Mouse (Mus musculus): ENCODE measurements around the gene Ric3. TPM values are rescaled to one million over a fixed set of nuclear protein-coding genes. Genes with fewer than 3 reads are reported as not detected.

Ric3 gene
- polyA plus RNA-seq, 1 experiment, result 4.5 TPM

DNA sequence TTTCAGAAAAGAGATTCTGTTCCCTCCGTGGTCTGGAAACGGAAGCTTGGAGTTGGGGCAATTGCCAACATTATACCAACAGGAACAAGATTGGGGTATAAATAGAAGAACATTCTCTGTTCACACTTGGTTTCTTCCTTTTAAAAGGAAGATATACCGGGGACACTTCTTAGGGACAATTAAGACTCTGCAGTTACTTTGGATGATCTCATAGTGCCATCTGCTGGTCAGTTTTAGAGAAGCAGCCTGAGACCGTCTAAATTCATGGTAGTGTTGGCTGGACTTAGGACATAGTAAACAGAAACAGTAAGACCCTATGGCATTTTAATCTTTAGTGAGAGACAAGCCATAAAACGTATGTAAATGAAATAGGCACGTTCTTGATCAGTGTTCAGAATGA, 54.9 kb downstream of the Ric3 start:
- Histone ChIP-seq H3K4me3 (ENCODE audit: control insufficient read depth, low read depth, low read length) (no peak overlapping the region), H3K27me3 (ENCODE audit: control insufficient read depth, insufficient read depth, low read length) (no peaks in the 10 kb centered on the region), H3K36me3 (ENCODE audit: control insufficient read depth, insufficient read depth, low read length) (no peaks in the 10 kb centered on the region), H3K4me1 (ENCODE audit: control insufficient read depth, insufficient read depth, low read length) (no peaks in the 10 kb centered on the region), H3K27ac (ENCODE audit: control insufficient read depth, insufficient read depth, low read depth, low read length) (no peak overlapping the region)
- TF ChIP-seq POLR2A (IDR thresholded peaks at IDR 0.05; ENCODE audit: control insufficient read depth, low read depth, low read length) (no peak), CTCF (IDR thresholded peaks at IDR 0.05; ENCODE audit: control insufficient read depth, insufficient read depth, insufficient replicate concordance, low read depth, low read length) (peak; percentile 17; the same call in 1 of the 2 replicates)

DNA sequence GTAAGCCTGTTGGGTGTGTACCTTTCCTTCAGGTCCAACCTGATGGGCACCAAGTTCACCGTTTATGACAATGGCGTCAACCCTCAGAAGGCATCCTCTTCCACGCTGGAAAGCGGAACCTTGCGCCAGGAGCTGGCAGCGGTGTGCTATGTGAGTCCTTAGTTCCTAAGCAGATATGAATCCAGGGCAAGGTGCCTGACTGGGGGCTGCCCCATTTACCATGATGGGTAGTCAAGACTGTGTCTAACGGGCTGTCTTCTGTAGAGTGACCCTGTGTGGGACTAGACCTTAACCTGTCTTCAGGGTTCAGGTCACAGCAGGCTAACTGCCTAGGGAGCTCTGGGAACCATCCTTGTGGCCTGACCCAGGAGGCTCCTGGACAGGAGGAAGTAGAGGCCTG, 55.4 kb downstream of the Ric3 start:
- H3K4me3 ChIP-seq (ENCODE audit: control insufficient read depth, low read depth, low read length), result no peak overlapping the region
- no peaks in the 10 kb centered on the region for H3K27me3 ChIP-seq (ENCODE audit: control insufficient read depth, insufficient read depth, low read length)
- H3K36me3 ChIP-seq (ENCODE audit: control insufficient read depth, insufficient read depth, low read length), result no peaks in the 10 kb centered on the region
- no peak overlapping the region for H3K27ac ChIP-seq (ENCODE audit: control insufficient read depth, insufficient read depth, low read depth, low read length)
- H3K4me1 ChIP-seq (ENCODE audit: control insufficient read depth, insufficient read depth, low read length), result no peaks in the 10 kb centered on the region
- TF ChIP-seq CTCF (IDR thresholded peaks at IDR 0.05; ENCODE audit: control insufficient read depth, insufficient read depth, insufficient replicate concordance, low read depth, low read length) (no peak), POLR2A (IDR thresholded peaks at IDR 0.05; ENCODE audit: control insufficient read depth, low read depth, low read length) (no peak)

DNA sequence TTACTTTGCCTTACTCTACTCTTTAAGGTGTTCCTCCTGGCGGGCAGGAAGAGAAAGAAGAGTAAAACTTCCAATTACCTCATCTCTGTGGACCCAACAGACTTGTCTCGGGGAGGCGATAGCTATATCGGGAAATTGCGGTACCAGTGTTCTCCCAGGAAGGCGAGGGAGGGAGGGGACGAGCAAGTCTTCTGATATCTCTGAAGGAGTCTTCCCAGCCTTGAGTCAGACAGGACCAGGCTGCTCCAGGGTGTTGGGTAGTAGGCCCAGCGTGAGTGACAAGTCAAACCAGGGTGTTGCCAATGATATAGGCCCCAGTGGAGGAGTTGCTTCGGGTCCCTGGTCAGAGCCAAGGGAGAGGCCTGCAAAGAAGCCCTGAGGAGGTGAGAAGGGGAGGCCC, 56.2 kb downstream of the Ric3 start:
- no peak for TF ChIP-seq CTCF (IDR thresholded peaks at IDR 0.05; ENCODE audit: control insufficient read depth, insufficient read depth, insufficient replicate concordance, low read depth, low read length)
- TF ChIP-seq POLR2A (IDR thresholded peaks at IDR 0.05; ENCODE audit: control insufficient read depth, low read depth, low read length), result no peak
- no peak overlapping the region for H3K27ac ChIP-seq (ENCODE audit: control insufficient read depth, insufficient read depth, low read depth, low read length)
- no peaks in the 10 kb centered on the region for H3K36me3 ChIP-seq (ENCODE audit: control insufficient read depth, insufficient read depth, low read length)
- H3K27me3 ChIP-seq (ENCODE audit: control insufficient read depth, insufficient read depth, low read length), result no peaks in the 10 kb centered on the region
- H3K4me1 ChIP-seq (ENCODE audit: control insufficient read depth, insufficient read depth, low read length), result no peaks in the 10 kb centered on the region
- no peak overlapping the region for H3K4me3 ChIP-seq (ENCODE audit: control insufficient read depth, low read depth, low read length)

DNA sequence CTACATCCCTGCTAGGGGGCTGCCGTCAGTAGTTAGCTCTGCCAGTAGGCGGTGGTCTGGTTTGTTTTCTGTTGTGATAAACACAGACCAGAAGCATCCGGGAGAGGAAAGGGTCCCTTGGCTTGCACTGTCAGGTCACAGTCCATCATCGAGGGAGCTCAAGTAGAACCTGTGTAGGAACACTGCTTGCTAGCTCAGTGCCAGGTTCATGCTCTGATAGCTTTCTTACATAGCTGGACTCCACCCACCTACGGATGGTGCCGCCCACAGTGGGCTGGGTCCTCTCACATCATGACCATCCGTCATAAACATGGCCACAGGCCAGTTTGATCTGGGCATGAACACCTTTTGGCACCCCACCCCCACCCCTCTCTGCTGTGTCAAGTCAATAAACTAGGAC, 57.4 kb downstream of the Ric3 start:
- H3K4me1 ChIP-seq (ENCODE audit: control insufficient read depth, insufficient read depth, low read length), result no peaks in the 10 kb centered on the region
- H3K4me3 ChIP-seq (ENCODE audit: control insufficient read depth, low read depth, low read length), result no peak overlapping the region
- H3K36me3 ChIP-seq (ENCODE audit: control insufficient read depth, insufficient read depth, low read length), result no peaks in the 10 kb centered on the region
- H3K27ac ChIP-seq (ENCODE audit: control insufficient read depth, insufficient read depth, low read depth, low read length), result no peak overlapping the region
- TF ChIP-seq CTCF (IDR thresholded peaks at IDR 0.05; ENCODE audit: control insufficient read depth, insufficient read depth, insufficient replicate concordance, low read depth, low read length), result no peak
- no peak for TF ChIP-seq POLR2A (IDR thresholded peaks at IDR 0.05; ENCODE audit: control insufficient read depth, low read depth, low read length)
- H3K27me3 ChIP-seq (ENCODE audit: control insufficient read depth, insufficient read depth, low read length), result no peaks in the 10 kb centered on the region

DNA sequence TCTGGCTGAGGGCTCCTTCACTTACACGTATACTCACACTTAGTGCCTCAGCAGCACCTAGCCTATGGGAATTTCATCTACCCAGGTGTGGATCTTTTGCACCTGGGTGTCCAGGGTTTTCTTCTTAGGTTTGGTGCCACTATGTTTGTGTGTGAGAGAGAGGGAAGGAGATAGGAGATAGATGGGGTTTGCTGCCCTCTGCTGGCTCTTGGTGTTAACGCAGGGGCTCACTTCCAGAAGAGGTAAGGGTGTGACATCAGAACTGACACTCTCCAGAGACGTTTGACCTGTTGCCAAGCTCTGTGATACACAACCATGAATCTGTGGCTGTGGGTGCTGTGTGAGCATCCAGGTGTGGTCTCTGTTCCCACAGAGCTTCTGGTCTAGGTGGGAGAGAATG, 61.7 kb downstream of the Ric3 start:
- no peak overlapping the region for H3K27ac ChIP-seq (ENCODE audit: control insufficient read depth, insufficient read depth, low read depth, low read length)
- no peak for TF ChIP-seq POLR2A (IDR thresholded peaks at IDR 0.05; ENCODE audit: control insufficient read depth, low read depth, low read length)
- peak; percentile 41; the same call in 1 of the 2 replicates for TF ChIP-seq CTCF (IDR thresholded peaks at IDR 0.05; ENCODE audit: control insufficient read depth, insufficient read depth, insufficient replicate concordance, low read depth, low read length)
- H3K4me3 ChIP-seq (ENCODE audit: control insufficient read depth, low read depth, low read length), result no peak overlapping the region
- H3K27me3 ChIP-seq (ENCODE audit: control insufficient read depth, insufficient read depth, low read length), result no peaks in the 10 kb centered on the region
- H3K36me3 ChIP-seq (ENCODE audit: control insufficient read depth, insufficient read depth, low read length), result no peaks in the 10 kb centered on the region
- no peaks in the 10 kb centered on the region for H3K4me1 ChIP-seq (ENCODE audit: control insufficient read depth, insufficient read depth, low read length)

DNA sequence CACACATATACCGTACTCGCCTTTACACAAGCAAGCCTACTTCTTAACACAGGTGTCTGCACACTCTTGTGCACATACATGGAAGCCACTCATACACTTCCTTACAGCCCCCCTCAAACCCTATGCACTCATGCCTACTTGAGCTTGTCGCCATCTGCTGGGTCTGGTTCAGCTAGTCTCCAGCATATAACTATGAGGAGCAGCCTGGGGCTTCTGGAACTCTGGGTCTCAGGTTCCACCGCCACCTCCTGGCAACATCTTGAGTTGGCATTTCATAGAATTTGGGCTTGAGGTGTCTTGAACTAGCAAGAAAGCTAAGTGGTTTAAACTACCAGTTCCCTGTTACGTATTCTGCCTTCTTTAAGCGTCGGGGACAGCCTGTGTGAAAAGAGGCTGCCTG, 63.9 kb downstream of the Ric3 start:
- H3K27me3 ChIP-seq (ENCODE audit: control insufficient read depth, insufficient read depth, low read length), result no peaks in the 10 kb centered on the region
- H3K27ac ChIP-seq (ENCODE audit: control insufficient read depth, insufficient read depth, low read depth, low read length), result no peak overlapping the region
- H3K4me3 ChIP-seq (ENCODE audit: control insufficient read depth, low read depth, low read length), result no peak overlapping the region
- H3K4me1 ChIP-seq (ENCODE audit: control insufficient read depth, insufficient read depth, low read length), result no peaks in the 10 kb centered on the region
- no peak for TF ChIP-seq POLR2A (IDR thresholded peaks at IDR 0.05; ENCODE audit: control insufficient read depth, low read depth, low read length)
- no peak for TF ChIP-seq CTCF (IDR thresholded peaks at IDR 0.05; ENCODE audit: control insufficient read depth, insufficient read depth, insufficient replicate concordance, low read depth, low read length)
- no peaks in the 10 kb centered on the region for H3K36me3 ChIP-seq (ENCODE audit: control insufficient read depth, insufficient read depth, low read length)

DNA sequence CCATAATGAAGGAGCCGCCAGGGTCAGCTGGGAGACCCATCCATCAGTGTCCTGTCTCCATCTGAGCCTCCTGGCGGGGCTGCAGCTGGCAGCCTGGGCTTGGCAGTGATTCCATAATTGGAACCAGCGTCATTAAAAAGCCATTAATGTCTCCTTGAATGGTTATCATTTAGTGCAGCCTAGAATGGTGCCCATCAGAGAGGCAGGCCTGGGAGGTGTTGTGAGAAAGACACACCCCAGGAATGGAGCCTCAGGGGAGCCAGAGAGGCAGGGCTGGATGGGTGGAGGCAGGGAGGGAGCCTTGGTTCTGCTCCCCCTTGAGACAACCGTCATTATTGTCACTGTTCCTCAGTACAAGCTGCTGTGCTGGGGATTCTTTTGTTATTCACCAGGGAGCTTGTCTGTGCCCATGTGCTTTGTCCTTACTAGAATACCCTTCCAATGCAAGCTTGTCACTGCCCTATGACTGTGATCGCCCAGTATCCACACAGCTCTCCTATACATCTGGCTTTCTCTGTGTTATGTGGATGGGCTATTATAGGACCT, 66.7 kb downstream of the Ric3 start:
- no peak overlapping the region for H3K27ac ChIP-seq (ENCODE audit: control insufficient read depth, insufficient read depth, low read depth, low read length)
- TF ChIP-seq POLR2A (IDR thresholded peaks at IDR 0.05; ENCODE audit: control insufficient read depth, low read depth, low read length) (no peak), CTCF (IDR thresholded peaks at IDR 0.05; ENCODE audit: control insufficient read depth, insufficient read depth, insufficient replicate concordance, low read depth, low read length) (no peak)

DNA sequence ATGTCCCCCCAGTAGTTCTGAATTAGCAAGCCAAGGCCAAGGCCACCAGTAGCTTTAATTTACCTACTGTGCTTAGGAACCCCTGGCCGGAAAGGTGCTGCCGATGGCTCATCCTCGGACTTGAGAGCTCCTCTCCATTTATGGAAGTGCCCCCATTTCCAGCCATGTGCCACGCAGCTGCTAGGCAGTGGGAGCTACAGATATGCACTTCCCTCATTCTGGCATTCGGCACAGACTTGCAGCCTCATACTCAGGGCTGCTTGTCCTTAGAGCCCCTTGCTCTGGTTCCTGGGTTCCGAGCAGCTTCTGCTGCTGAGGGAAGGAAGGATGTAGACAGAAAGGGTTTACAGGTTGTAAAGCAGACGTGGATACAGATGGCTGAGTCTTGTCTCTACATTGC, 68.3 kb downstream of the Ric3 start:
- Histone ChIP-seq H3K27me3 (ENCODE audit: control insufficient read depth, insufficient read depth, low read length) (no peaks in the 10 kb centered on the region), H3K4me1 (ENCODE audit: control insufficient read depth, insufficient read depth, low read length) (peaks cover 7% of the 10 kb centered on the region), H3K27ac (ENCODE audit: control insufficient read depth, insufficient read depth, low read depth, low read length) (no peak overlapping the region), H3K36me3 (ENCODE audit: control insufficient read depth, insufficient read depth, low read length) (no peaks in the 10 kb centered on the region), H3K4me3 (ENCODE audit: control insufficient read depth, low read depth, low read length) (no peak overlapping the region)
- TF ChIP-seq CTCF (IDR thresholded peaks at IDR 0.05; ENCODE audit: control insufficient read depth, insufficient read depth, insufficient replicate concordance, low read depth, low read length) (no peak), POLR2A (IDR thresholded peaks at IDR 0.05; ENCODE audit: control insufficient read depth, low read depth, low read length) (no peak)

More for the DNA sequence above, 66.7 kb downstream of the Ric3 start:
- Histone ChIP-seq H3K4me1 (ENCODE audit: control insufficient read depth, insufficient read depth, low read length) (peaks cover 4% of the 10 kb centered on the region), H3K27me3 (ENCODE audit: control insufficient read depth, insufficient read depth, low read length) (no peaks in the 10 kb centered on the region), H3K4me3 (ENCODE audit: control insufficient read depth, low read depth, low read length) (no peak overlapping the region), H3K36me3 (ENCODE audit: control insufficient read depth, insufficient read depth, low read length) (no peaks in the 10 kb centered on the region)
